Mouse (Mus musculus): Measurements from ENCODE around the gene Spsb1.

The Spsb1 gene

GRCm38 (mm10) chr4:149880908-149881307 is 73.9 kb downstream of the Spsb1 start:
- DNase-seq: no peak

GRCm38 (mm10) chr4:149879980-149880379 is 74.9 kb downstream of the Spsb1 start:
- DNase-seq: no peak

GRCm38 (mm10) chr4:149878021-149878449 is 76.8 kb downstream of the Spsb1 start:
- DNase-seq: peak; percentile 64

- no peak for DNase-seq
These were observed 77.6 kb downstream of the Spsb1 start for GRCm38 (mm10) chr4:149877202-149877601.

- peak; percentile 68 for DNase-seq
These were observed 78.1 kb downstream of the Spsb1 start for GRCm38 (mm10) chr4:149876761-149877160.

- DNase-seq: no peak
These were observed 78.8 kb downstream of the Spsb1 start for GRCm38 (mm10) chr4:149875986-149876501.

GRCm38 (mm10) chr4:149875296-149875695 is 79.5 kb downstream of the Spsb1 start:
- no peak for DNase-seq

GRCm38 (mm10) chr4:149872236-149872635 is 82.6 kb downstream of the Spsb1 start:
- no peak for DNase-seq

GRCm38 (mm10) chr4:149871582-149871981 is 83.3 kb downstream of the Spsb1 start:
- DNase-seq: no peak

- peak; percentile 59 for DNase-seq
These were observed 83.8 kb downstream of the Spsb1 start for GRCm38 (mm10) chr4:149871014-149871413.

- no peak for DNase-seq
These were observed 84.4 kb downstream of the Spsb1 start for GRCm38 (mm10) chr4:149870412-149870811.

- DNase-seq: no peak
These were observed 86.1 kb downstream of the Spsb1 start for GRCm38 (mm10) chr4:149868725-149869124.

GRCm38 (mm10) chr4:149868009-149868408 is 86.8 kb downstream of the Spsb1 start:
- no peak for DNase-seq

GRCm38 (mm10) chr4:149867351-149867750 is 87.5 kb downstream of the Spsb1 start:
- no peak for DNase-seq

GRCm38 (mm10) chr4:149864395-149864794 is 90.4 kb downstream of the Spsb1 start:
- DNase-seq: no peak

- DNase-seq: no peak
These were observed 91.3 kb downstream of the Spsb1 start for GRCm38 (mm10) chr4:149863522-149863921.

GRCm38 (mm10) chr4:149860393-149860792 is 94.5 kb downstream of the Spsb1 start:
- no peak for DNase-seq

GRCm38 (mm10) chr4:149858584-149858983 is 96.3 kb downstream of the Spsb1 start:
- peak; percentile 55 for DNase-seq

GRCm38 (mm10) chr4:149858097-149858496 is 96.7 kb downstream of the Spsb1 start:
- DNase-seq: no peak

- no peak for DNase-seq
These were observed 97.2 kb downstream of the Spsb1 start for GRCm38 (mm10) chr4:149857688-149858087.

GRCm38 (mm10) chr4:149855892-149856807 is 98.7 kb downstream of the Spsb1 start:
- no peak for DNase-seq

GRCm38 (mm10) chr4:149855180-149855891 is 99.5 kb downstream of the Spsb1 start:
- no peak for DNase-seq

- DNase-seq: no peak
These were observed 100.1 kb downstream of the Spsb1 start for GRCm38 (mm10) chr4:149854770-149855169.

GRCm38 (mm10) chr4:149854301-149854708 is 100.5 kb downstream of the Spsb1 start:
- peak; percentile 52 for DNase-seq
